ENCODE assay signal across 7 mouse cellular contexts in the genomic region with DNA sequence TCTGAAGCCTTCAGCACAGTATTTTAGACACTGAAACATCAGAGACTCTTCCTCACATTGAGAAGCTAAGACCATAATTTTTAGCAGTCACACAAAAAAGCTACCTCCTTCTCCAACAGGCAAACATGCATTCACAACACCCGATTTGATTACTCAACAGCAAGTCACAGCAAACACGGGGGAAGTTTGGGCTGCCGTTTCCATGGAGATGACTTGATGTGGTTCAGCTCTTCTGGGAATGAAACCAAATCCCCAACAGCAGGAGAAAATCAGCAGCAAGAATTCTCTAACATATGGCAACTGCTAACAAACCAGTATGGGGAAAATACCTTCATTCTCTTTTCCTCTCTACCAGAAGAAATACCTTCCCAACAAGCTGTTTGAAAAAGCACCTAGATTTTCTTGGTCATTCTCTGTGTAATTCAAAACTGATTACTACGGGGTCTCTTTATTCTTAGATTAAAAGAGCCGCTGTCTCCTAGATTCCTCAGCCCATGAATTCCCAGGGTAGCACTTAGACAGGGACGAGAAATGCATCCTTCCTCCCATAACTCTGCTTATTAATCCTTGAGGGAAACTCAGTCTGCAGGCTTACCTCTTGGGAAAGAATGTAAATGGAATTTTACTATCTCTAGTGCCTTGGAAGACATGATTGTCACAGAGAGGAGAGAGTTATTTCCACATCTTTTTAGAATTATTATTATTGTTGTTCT.
DNase-seq lines count a peak whose midpoint lies in the region; TF ChIP-seq lines count a peak whose summit lies in the region.

No protein-coding gene starts in this region.

- DNase-seq in brain, adult 2 months (ENCODE audit: low read depth, low spot score) = peak; percentile 98
- DNase-seq in cerebellum, postnatal 25 days = peak; percentile 67 to 77
- peak; percentile 45 to 69 for DNase-seq in frontal cortex, postnatal 14 days (ENCODE audit: low spot score in 2 of 2)
- peak; percentile 79 to 91 for DNase-seq in layer of hippocampus, adult 2 months (ENCODE audit: low spot score in 2 of 2)
- DNase-seq in lung, postnatal 14 days = peak; percentile 31
- DNase-seq in right cerebral cortex, postnatal 10 days (ENCODE audit: low spot score in 2 of 2) = peak; percentile 84 to 93
- DNase-seq in B cell, adult 2 months = no peak

- H3K4me3 ChIP-seq in layer of hippocampus, adult 2 months = no peak overlapping the region

- TF ChIP-seq CTCF in layer of hippocampus, adult 2 months (conservative IDR thresholded peaks at IDR 0.05) = no peak

- H3K27ac ChIP-seq in layer of hippocampus, adult 2 months = peak overlapping the region; percentile 85

Comparison
In these comparisons a context has a peak if more than half of its experiments do, and no peak if none do; other contexts are left out.
1. DNase-seq: peak in brain, adult 2 months (single experiment), cerebellum, postnatal 25 days (2 of 2), frontal cortex, postnatal 14 days (2 of 2), layer of hippocampus, adult 2 months (2 of 2), lung, postnatal 14 days (single experiment) and right cerebral cortex, postnatal 10 days (2 of 2); none in B cell, adult 2 months (0 of 2).